Mouse (Mus musculus): ENCODE measurements around the gene St7.

Gene St7

DNA sequence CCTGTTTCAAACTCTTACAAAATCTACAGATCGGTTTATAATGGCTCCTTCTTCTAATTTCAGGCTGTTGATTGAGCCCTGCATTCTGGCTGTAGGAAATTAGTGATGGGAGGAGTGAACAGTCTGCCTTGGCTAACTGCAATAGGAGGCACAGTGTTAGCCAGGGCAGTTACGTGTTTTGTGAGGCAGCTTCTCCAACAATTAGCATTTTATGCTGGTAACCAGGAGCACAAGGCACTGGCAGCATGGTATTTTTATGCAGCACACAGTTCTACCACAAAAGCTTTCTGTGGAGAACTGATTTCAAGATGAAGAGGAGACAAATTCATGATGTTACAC is 71.9 kb downstream of the St7 start:
- DNase-seq (ENCODE audit: low spot score) = no peak

DNA sequence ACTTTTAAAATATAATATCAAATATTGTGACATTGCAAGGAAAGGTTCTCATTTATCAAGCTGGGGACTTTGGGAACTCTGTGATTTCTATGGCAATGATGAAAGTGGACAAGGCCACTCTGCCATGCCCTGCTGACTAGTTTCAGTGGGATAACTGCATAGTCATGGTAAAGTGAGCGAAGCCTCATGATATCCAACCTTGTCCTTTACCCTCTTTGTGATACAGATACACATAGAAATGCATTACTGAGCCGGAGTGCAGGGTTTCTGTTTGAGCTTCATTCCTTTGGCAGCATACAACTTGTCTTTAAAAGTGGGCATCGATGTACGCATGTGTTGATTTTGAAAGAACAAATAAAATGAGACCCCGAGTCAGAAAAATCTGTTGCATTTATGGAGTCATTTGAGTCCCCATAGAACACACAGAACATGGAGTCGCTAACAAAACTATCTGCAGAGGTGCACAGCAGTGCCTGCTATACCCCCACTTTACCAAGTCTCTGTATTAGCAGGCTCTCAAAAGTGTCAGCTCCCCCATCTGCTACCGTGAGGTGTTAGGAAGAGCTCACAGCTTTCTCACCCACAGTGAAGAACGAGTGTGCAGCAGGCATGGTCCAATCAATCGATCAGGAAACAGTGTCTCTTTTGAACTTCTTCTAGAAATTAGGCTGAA is 77.4 kb downstream of the St7 start:
- DNase-seq (ENCODE audit: low spot score) = no peak

DNA sequence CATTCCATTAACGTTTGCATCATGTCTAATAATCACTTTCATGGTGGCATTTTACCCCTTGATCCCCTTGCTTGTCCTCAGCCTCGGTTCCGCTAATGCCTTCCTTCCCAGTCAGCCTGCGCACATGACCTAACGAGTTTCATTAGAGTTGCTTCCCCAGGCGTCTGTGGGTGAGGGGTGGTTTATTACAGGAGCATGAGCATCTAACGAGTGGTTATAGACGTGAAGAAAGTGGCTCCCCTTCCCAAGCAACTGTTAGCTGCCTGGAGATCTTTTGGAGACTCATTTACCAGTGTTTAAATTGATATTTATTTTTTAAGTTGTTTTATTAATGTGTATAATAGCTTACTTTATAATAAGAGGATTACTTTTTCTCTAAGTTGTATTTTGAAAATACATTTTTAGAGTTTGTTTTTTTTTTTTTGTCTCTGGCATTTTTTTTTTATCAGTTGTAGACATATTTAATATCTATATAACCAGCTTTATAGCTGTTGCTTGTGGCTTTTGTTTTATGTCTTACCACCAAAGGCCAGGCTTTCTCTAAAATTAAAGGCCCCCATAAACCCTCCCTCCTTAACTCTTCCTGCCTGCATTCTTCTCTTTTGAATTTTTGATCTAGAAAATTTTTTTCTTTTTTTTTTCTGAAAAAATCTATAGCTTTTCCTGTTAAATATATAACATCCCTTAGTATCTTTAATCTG is 78.1 kb downstream of the St7 start:
- DNase-seq (ENCODE audit: low spot score) = no peak

DNA sequence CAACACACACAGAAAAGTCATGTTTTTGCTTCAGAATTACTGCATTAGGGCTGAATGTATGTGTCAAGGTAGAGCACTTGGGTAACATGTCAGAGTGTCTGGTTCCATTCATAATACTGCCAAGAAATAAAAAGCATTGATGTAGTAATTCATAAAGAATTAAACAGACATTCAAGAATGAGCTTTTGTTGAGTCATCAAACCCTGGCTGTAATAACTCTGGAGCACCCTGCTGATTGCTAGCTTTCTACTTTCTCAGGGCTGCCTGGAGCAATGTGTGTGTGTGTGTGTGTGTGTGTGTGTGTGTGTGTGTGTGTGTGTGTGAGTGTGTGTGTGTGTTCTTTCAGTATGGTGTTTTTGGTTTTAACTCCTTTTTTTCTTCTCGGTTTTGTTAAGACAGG is 78.7 kb downstream of the St7 start:
- no peak for DNase-seq (ENCODE audit: low spot score)

DNA sequence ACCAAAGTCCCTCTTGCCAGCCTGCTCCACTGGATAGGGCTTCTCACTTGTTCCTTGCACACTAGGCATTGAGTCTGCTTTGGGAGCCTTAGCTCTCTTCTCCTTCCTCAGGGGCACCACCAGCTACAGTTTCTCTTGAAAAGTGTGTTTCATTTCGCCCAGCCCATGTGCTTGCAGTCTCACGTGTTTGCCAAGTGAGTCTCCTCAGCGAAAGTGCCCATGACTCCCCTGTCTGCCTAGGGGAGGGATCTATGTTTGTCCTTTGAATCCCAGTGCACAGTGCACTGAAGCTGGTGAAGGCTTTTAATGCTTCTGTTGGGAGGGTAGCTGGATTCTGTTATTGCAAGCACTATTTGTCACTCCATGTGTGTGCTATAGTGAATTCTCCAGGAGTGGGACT is 79.8 kb downstream of the St7 start:
- DNase-seq (ENCODE audit: low spot score) = no peak

DNA sequence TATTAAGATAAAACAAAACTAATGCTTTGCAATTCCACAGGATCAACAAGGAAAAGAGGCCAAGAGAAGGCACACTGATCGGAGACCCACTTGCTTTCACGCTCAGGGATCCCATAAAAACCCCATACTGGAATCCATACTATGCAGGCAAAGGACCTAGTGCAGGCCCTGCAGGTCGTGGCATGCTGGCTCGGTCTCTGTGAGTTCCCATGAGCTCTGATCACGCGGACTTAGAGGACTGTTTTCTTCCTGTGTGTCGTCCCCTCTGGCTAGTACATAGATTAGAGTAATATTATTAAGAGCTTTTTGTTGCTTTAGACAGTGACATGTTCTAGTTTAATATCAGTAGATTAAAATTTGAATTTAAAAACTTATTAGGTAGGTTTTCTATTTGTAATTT is 83.3 kb downstream of the St7 start:
- no peak for DNase-seq (ENCODE audit: low spot score)

DNA sequence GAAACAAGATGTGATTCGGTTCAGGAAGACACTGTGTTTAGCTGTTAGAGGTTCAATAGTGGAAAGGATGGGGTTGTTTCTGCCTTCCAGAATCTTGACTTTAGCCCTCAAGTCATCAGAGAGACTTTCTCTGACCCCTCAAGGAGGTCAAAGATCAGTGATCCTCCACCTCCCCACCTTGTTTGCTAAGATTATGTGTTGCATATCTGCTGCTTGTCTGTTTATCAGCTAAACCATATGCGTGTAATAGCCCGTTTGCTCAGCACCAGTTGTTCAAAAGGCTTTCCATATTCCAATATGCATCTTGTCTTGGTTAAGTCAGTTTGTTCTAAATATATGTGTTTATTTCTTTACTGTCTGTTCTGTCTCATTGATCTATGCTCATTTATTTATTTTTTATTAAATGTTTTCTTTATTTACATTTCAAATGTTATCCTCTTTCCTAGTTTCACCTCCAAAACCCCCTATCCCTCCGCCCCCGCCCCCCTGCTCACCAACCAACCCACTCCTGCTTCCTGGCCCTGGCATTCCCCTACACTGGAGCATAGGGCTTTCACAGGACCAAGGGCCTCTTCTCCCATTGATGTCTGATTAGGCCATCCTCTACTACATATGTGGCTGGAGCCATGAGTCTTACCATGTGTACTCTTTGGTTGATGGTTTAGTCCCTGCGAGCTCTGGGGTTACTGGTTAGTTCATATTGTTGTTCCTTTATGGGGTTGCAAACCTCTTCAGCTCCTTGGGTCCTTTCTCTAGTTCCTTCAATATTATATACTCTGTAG is 84.5 kb downstream of the St7 start:
- no peak for DNase-seq (ENCODE audit: low spot score)

DNA sequence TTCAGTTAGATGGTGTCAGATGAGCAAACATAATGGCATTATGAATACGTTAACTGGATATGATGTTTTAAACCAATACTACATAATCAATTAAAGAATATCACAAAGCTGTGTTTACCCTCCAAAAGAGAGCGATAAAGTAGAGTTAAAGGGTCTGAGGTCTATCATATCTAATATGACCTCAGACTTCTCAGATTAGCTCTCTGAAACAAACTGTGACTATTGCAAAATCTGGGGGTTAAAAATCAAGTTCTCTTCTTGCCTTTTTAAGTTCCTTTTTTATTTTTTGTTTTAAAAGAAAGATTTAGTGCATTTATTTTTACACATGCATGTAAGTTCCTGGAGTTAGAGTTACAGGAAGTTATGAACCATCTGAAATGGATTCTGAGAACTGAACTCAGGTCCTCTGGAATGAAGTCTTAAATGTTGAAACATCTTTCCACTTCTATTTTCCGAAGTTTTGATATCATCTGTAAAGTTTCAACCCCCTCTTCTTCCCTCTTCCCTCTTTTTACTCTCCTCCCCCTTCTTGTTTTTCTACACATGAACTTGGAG is 86.0 kb downstream of the St7 start:
- DNase-seq (ENCODE audit: low spot score) = no peak

DNA sequence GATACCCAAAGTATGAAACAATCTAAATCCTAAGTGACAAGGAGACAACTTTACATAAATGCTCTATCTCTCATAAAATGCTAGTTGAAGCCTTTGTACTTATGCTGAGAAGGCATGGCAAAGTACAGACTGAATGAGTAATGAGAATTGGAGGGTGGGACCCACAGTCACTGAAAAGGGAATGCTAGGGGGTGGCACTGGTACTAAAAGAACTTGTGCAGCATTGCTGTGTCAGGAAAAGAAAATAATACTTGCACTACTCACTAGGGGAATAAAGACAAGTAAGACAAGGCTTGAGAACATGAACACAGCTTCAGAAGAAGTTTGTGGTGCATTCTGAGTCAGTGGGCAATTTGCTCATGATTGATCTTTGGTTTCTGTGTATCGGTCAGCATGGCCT is 90.8 kb downstream of the St7 start:
- DNase-seq (ENCODE audit: low spot score) = no peak

DNA sequence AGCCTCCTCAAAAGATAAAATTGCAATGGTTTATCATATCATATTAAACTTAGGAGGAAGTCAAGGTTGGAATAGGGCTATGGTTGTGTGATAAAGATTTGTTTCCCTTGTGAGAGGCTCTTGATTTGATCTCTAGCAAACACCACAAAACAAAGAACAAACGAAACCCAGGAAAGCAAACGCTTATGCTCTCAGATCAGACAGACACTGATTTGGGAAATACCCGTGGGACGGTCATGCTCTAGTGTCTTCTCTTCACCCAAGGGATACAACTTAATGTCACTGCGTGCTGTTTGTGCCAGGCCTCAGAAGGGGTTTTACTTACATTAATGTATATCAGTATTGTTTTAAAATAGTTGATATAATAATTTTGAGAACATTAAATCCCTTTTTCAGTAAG is 91.8 kb downstream of the St7 start:
- DNase-seq (ENCODE audit: low spot score) = no peak

DNA sequence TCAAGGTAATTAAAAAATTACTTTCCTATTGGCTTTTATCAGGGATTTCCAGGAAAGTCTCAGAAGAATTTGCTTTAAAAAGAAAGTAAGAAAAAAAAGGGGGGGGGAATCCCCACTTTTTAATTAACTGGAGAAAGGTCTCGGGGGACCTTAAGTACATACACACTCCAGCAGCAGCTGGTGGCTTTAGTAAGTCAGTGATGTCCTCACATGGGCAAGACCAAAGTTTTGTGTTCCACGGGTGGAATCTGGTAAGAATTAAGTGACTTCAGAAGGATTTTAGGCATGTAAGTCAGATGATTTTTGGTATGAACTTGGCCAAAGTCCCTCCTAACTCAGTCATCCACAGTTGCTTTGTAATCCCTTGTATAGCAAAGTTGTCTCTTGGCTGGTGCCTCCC is 92.5 kb downstream of the St7 start:
- no peak for DNase-seq (ENCODE audit: low spot score)

DNA sequence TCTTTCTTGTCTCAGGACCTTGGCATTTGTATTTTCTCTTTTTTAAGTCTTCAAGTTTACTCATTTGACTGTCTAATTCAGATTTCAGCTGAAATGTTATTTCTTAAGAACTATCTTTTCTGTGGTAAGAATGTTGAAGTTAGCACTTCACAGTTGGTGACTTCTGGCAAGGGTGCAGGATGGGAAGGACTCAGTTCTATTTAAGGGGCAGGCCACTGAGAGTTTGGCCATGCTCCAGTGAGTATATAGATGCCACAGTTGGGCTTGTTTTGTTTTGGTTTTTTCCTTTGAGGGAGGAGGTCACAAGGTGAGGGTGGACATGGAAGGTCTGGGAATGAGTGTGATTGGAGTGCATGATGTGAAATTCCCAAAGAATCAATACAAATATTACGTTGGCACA is 95.1 kb downstream of the St7 start:
- no peak for DNase-seq (ENCODE audit: low spot score)

DNA sequence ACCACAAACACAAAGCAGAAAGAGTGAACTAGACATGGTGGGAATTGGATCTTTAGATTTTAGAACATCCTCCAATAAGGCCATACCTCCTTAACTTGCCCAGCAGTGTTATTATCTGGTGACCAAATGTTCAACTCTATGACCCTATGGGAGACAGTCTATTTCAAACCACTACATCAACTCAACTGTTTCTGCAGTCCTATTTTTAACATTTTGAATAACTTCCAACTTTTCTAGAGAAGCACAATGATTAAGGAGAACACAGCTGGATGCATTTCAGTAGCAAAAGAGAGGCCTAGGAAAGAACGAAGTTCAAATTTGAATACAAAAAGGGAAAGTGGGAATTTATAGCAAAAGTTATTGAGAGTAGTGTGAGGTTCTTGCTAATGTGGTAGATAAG is 97.5 kb downstream of the St7 start:
- no peak for DNase-seq (ENCODE audit: low spot score)

DNA sequence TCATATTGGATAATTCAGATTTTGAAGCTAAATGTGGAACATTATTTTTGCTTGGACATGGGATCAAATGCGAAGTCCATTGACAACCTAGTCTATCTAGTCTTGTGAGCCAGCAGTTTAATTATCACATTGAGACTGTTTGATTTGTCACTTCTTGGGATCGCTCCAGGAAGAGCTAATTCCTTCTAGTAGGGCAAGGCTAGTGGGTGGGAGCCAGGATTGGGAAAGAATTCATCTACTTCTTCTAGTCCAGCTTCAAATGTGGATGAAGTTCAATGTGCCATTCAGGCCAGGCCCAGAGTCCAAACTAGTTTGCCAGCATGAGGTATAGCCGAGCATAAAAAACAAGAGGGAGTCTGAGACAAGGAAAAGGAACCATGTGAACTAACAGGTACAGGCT is 100.7 kb downstream of the St7 start:
- DNase-seq (ENCODE audit: low spot score) = no peak

DNA sequence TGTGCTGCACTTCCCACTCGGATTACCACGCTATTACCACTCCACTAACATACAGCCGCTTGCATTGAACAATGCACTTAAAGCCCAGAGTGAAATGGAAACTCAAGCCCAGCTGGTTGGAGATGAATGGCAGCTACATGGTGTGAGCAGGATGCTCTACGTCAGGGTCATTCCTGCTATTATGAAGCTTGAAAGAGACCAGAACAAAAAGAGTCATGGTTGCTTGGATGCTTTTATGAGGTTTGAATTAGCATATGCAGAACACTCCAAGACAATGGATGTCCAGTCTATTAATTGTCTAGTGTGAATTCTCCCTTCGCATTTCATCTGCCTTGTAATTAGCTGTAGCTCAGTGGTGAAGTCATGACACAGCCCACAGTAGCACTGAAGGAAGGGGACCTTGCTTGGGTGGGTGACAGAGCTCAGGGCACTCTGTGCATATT is 104.6 kb downstream of the St7 start:
- no peak for DNase-seq (ENCODE audit: low spot score)

DNA sequence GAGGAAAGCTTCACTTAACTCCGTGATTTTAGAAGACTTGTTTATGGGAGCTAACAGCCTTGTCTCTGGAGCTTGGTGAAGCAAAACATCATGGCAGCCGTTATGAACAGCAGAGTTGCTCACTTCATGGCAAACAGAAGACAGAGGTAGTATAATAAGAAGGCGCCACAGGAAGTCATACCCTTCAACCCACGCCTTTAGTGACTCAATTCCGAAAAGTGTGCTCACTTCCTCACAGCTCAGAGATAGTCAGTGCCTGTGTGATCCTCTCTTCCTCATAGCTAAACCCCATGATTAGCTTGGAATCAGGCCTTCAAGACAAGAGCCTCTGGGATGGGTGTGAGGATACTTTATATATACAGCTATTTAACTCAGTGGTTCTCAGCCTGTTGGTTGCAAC is 108.0 kb downstream of the St7 start:
- DNase-seq (ENCODE audit: low spot score) = no peak

DNA sequence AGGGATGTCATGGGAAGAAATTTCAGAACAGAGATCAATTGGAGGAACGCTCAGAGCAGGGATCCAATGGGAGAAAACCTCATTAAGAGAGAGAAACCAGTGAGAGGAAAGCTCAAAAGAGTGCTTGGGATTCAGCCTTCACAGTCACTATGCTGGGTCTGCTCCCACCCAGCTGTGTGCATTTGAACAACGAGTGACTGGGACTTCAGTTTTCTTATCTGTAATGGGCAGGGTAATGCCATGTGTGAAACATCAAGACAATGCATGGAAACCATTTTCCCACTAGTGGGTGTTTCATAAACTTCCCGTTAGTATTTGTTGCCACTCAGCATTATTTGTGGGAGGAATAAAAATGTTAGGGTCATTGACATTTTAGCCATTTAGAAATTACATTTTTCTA is 111.7 kb downstream of the St7 start:
- no peak for DNase-seq (ENCODE audit: low spot score)

DNA sequence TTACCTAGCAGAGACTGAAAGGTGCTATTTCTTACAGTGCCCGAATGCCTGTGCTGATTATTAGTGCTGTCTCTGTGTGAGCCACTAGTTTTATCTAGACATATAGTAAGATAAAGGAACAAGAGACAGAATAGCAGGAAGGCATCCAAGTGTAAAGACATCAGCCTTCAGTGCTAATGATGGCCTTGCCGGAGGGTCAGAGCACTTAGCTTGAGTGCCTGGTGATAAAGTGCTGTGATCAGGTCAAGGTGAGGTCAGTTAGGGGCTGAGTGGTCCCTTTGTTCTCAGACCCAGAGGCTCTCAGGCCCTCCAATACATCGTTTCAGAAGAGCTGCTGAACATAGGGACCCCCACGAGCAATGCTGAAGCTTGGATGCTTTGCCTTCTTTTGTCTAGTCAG is 113.8 kb downstream of the St7 start:
- DNase-seq (ENCODE audit: low spot score) = no peak

DNA sequence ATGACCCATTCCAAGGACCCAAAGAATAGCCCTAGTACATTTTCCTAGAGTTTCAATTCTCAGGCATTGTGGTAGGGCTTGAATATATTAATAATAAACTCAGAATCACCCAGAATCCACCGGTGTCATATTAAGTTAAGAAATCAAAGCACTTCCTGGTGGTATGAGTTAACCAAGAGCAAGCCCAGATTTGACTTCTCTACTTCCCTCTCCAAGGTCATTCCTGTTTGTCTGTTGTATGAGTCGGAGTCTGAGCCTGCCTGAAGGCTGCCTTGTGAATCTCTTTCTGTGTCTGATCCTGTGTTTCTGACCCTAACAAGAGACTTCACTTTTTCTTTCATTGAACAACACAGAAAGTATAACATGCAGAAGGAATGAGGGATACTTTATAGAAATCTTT is 118.3 kb downstream of the St7 start:
- no peak for DNase-seq (ENCODE audit: low spot score)

DNA sequence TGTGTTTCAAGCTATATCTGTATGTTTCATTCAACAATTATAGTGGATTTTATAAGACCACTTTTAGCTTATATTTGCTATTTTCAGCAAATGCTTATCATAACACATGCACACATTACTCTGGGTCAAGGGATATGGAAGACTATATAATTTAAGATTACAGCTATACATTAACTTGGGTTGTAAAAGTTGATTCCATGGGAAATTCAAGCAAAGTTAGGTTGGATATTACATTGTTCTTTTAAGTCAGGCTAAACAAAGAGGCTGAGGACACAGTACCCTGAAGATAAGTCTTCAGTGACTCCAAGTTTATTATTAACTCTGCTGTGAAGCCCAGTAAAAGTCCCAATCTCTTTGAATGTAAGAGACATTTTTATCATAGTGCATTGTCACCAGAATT is 118.8 kb downstream of the St7 start:
- no peak for DNase-seq (ENCODE audit: low spot score)

DNA sequence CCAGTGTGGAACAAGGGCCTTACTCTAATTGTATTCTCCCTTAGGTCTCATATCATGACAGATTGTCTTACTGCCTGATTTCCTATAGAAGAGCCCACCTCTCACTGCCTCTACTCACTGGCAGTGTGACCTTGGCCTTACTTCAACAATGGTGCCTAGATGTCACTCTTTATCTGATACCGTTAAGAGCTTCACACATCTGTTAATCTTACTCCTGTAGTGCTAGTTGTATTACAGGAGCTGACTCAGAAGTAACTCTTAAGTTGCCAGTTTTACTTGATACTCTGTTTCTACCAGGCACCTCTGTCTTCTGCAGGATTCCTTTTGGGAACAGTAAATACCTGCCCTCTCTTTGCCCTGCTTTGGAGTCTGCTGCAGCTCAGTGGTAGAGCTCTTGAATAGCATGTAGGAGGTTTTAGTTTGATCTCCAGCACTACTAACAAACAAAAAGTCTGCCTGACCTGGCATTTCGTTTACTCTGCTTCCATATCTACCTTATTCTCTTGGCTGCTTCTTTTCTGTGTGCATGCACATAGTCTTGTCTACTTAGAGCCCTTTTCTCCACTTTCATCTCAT is 121.4 kb downstream of the St7 start:
- DNase-seq (ENCODE audit: low spot score) = no peak

DNA sequence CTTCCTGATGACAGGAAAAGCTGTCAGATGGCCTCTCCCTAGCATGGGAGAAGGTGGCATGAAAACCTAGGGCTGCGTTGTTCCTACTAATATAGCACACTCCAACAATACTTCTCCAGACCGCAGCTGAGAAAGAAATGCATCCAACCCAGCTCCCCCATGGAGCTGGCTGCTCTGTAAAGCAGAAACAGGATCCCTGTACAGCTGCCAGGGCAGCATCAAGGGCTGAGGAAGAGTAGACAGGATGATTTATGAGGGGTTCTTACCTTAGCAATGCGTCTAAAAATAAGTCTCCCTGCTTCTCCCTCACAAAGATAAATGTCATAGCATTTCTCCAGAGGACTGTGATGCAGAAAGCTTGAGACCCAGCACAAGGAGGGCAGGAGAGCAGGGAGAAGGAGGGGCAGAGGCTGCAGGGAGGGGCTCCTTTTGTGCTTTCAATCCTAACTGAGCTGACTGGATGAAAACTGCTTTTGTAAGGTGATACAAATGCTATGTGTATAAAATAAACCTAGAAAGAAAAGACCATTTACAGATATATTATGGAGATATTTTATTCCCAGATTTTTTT is 124.2 kb downstream of the St7 start:
- no peak for DNase-seq (ENCODE audit: low spot score)

DNA sequence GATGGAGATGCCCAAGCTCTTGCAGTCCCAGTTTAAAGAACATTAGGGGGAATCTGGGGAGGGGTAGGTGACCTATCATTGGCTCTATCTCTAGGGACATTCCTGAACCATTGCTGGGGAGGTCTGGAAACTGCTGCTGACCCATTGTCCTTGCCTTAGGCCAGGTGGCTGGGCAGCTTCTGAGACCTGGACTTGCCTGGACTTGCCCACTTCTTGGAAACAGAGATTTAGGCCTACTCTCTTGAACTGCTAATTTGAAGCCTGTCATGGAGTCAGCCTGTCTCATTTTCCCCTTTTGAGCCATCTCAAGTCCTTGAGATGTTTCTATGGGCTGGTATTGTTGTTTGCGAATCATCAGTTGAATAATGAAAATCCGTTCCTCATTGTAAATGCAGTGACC is 130.9 kb downstream of the St7 start:
- DNase-seq (ENCODE audit: low spot score) = no peak

All from ovary, postnatal 10 days (tissue).